Comparison of ENCODE assay signal across 8 mouse cellular contexts in genomic region chr1:74935402-74935801, GRCm38 (mm10). TPM values are rescaled to one million over a fixed set of nuclear protein-coding genes. Genes with fewer than 3 reads are reported as not detected.
DNase-seq lines count a peak whose midpoint lies in the region; ATAC-seq lines count a peak whose summit lies in the region.

Gene Cfap65, minus strand, starts transcription at chr1:74935599.

- no peaks in the 10 kb centered on the region for H3K4me1 ChIP-seq in hindbrain, embryonic 12.5 days
- no peaks in the 10 kb centered on the region for H3K4me1 ChIP-seq in stomach, embryonic 14.5 days (ENCODE audit: control insufficient read depth, insufficient read depth, low read length)

- no peaks in the 10 kb centered on the region for H3K9me3 ChIP-seq in hindbrain, embryonic 12.5 days (replicated peaks)
- H3K9me3 ChIP-seq in stomach, embryonic 14.5 days (ENCODE audit: control insufficient read depth, low read depth, low read length), result no peaks in the 10 kb centered on the region

- DNase-seq in cerebellum, postnatal 25 days, result peak; percentile 65 to 81
- no peak for DNase-seq in cerebellum, adult 9-10 months
- peak; percentile 16 for DNase-seq in layer of hippocampus, adult 9-11 months
- peak; percentile 23 for DNase-seq in lung, postnatal 36 days
- no peak for DNase-seq in gastrocnemius, postnatal 14 days

- 0 out of 2 replicates have a peak, but pooled peaks have one; percentile 50 for ATAC-seq in common myeloid progenitor, adult 5-6 weeks (replicated peaks; ENCODE audit: low read depth, poor library complexity, severe bottlenecking)
- ATAC-seq in hindbrain, embryonic 12.5 days (ENCODE audit: low FRiP score), result peak; percentile 68; the same call in 1 of the 2 replicates
- no peak for ATAC-seq in stomach, embryonic 14.5 days (ENCODE audit: insufficient number of reproducible peaks, insufficient read depth, low FRiP score, low read depth)

- 0 out of 2 replicates have a peak within 1 kb of the TSS, but pooled peaks have one; percentile 5 for H3K9ac ChIP-seq in hindbrain, embryonic 12.5 days
- H3K9ac ChIP-seq in stomach, embryonic 14.5 days (replicated peaks; ENCODE audit: low read depth, low read length), result no peak within 1 kb of the TSS

- H3K4me2 ChIP-seq in hindbrain, embryonic 12.5 days (replicated peaks), result peak within 1 kb of the TSS; percentile 52
- H3K4me2 ChIP-seq in stomach, embryonic 14.5 days (replicated peaks; ENCODE audit: low read depth, low read length), result peak within 1 kb of the TSS; percentile 16; the same call in 1 of the 2 replicates

- no peaks in the 10 kb centered on the region for H3K36me3 ChIP-seq in hindbrain, embryonic 12.5 days
- no peaks in the 10 kb centered on the region for H3K36me3 ChIP-seq in stomach, embryonic 14.5 days (ENCODE audit: control insufficient read depth, insufficient read depth, low read length)

- H3K4me3 ChIP-seq in hindbrain, embryonic 12.5 days, result peak within 1 kb of the TSS; percentile 28
- peak within 1 kb of the TSS; percentile 17; the same call in 1 of the 2 replicates for H3K4me3 ChIP-seq in stomach, embryonic 14.5 days (ENCODE audit: low read depth, low read length)

- intact Hi-C loops in gastrocnemius, postnatal 14 days (cut with DNase I; ENCODE audit: low total_unique reads), result no loop called here

- 2% methylated on average over 18 of the region's 18 CpGs for WGBS in hindbrain, embryonic 12.5 days
- WGBS in stomach, embryonic 14.5 days, result 3% methylated on average over 18 of the region's 18 CpGs

- H3K27me3 ChIP-seq in hindbrain, embryonic 12.5 days, result peaks cover 57% of the 10 kb centered on the region
- peaks cover 4% of the 10 kb centered on the region; the same call in 1 of the 2 replicates for H3K27me3 ChIP-seq in stomach, embryonic 14.5 days (ENCODE audit: control insufficient read depth, insufficient read depth, low read length)

- no peak within 1 kb of the TSS for H3K27ac ChIP-seq in hindbrain, embryonic 12.5 days
- H3K27ac ChIP-seq in stomach, embryonic 14.5 days (ENCODE audit: low read length), result no peak within 1 kb of the TSS

RNA-seq across cellular contexts. Expression of gene Cfap65, which starts in this region (rescaled TPM):
- total RNA-seq in common myeloid progenitor, adult 5-6 weeks (2017), result not detected in 2 replicates
- 0.85 and 1.9 TPM in 2 replicates for polyA plus RNA-seq in hindbrain, embryonic 12.5 days (2016; fragmentation: Nextera tagmentation; extraction: Ambion mirVana)
- polyA plus RNA-seq in stomach, embryonic 14.5 days (2014; fragmentation: Nextera tagmentation; extraction: Ambion mirVana), result not detected in 2 replicates
- total RNA-seq in gastrocnemius, postnatal 14 days (2021), result not detected

Comparison
In these comparisons a context has a peak if more than half of its experiments do, and no peak if none do; other contexts are left out.
1. DNase-seq: peak in cerebellum, postnatal 25 days (2 of 2), layer of hippocampus, adult 9-11 months (single experiment) and lung, postnatal 36 days (single experiment); none in cerebellum, adult 9-10 months (single experiment) and gastrocnemius, postnatal 14 days (single experiment).
2. Peak in ATAC-seq in common myeloid progenitor, adult 5-6 weeks; RNA of the gene not detected or under 1 TPM.